Comparison of ENCODE assay signal across 8 mouse cellular contexts in genomic region chr11:79710868-79711765, GRCm38 (mm10).
DNase-seq lines count a peak whose midpoint lies in the region; ATAC-seq lines count a peak whose summit lies in the region.

No protein-coding gene starts in this region.

- intact Hi-C loops in left cerebral cortex, postnatal 25 days (cut with DNase I) = loop anchor here (2.0 kb wide), 2 partner anchors 82 to 210 kb away; no protein-coding TSS in a partner anchor

- DNase-seq in T-cell, adult 2 months (ENCODE audit: low spot score) = peak; percentile 41
- peak; percentile 87 to 88 for DNase-seq in cerebellum, postnatal 14 days
- DNase-seq in gastrocnemius, postnatal 10 days = peak; percentile 94
- DNase-seq in induced T-regulatory cell, adult 2 months (ENCODE audit: low read depth) = peak; percentile 78
- DNase-seq in left cerebral cortex, postnatal 25 days (ENCODE audit: low spot score in 2 of 2) = peak; percentile 60 to 74
- DNase-seq in right cerebral cortex, postnatal 25 days = peak; percentile 75
- DNase-seq in urinary bladder, postnatal 4 days (ENCODE audit: low spot score in 2 of 2) = peak; percentile 85 to 89

- ATAC-seq in megakaryocyte-erythroid progenitor cell, adult 5-6 weeks (replicated peaks; ENCODE audit: low FRiP score, low TSS enrichment, poor library complexity, severe bottlenecking) = peak; percentile 64; the same call in 1 of the 2 replicates

Comparison
In these comparisons a context has a peak if more than half of its experiments do, and no peak if none do; other contexts are left out.
1. Peak in every context shown above with its lines: DNase-seq and ATAC-seq.
2. DNase-seq: peak in every context shown above with its lines; median percentile 94 in gastrocnemius, postnatal 10 days; 88 in cerebellum, postnatal 14 days; 87 in urinary bladder, postnatal 4 days; 78 in induced T-regulatory cell, adult 2 months; 75 in right cerebral cortex, postnatal 25 days; 67 in left cerebral cortex, postnatal 25 days; 41 in T-cell, adult 2 months.